Mouse (Mus musculus) liver, embryonic 14.5 days (tissue): ENCODE results near the gene Phf21b. TPM values are rescaled to one million over a fixed set of nuclear protein-coding genes. Genes with fewer than 3 reads are reported as not detected.

ENCODE experiments used
- ATAC-seq: fragments of 200-750 bp; cut with Nextera tagmentation; 2 replicates; pipeline ENCODE4 v1.8.0; 2017; ENCODE audit warnings: moderate number of reproducible peaks, mild to moderate bottlenecking, moderate library complexity; ENCODE audit not compliant: insufficient read depth
- DNase-seq, 3 experiments: peaks; one replicate each; pipeline ENCODE4 v3.0.0-alpha.2; 2012 to 2013; ENCODE audit warnings: low read depth in 3 of 3, low spot score in 3 of 3
- H3K27ac ChIP-seq: fragments of 300-500 bp; sonication (generic); 2 replicates; pipeline ENCODE4 v1.5.1; 2014; ENCODE audit warnings: moderate library complexity, mild to moderate bottlenecking, control low read depth, inconsistent platforms
- H3K27me3 ChIP-seq: fragments of 300-500 bp; sonication (generic); 2 replicates; pipeline ENCODE4 v1.6.1; 2014; ENCODE audit warnings: mild to moderate bottlenecking, low read length, moderate library complexity; ENCODE audit not compliant: control insufficient read depth, insufficient read depth
- H3K36me3 ChIP-seq: fragments of 300-500 bp; sonication (generic); replicated peaks from 2 replicates; pipeline ENCODE4 v1.6.1; 2014; ENCODE audit warnings: low read depth; ENCODE audit not compliant: control insufficient read depth, insufficient read depth
- H3K4me1 ChIP-seq, 2 experiments: fragments of 200-500 bp in 1 of 2; fragments of 300-500 bp in 1 of 2; sonication (generic) in 1 of 2; replicated peaks; 2 replicates each; pipeline ENCODE4 v1.6.1; 2012 to 2014; ENCODE audit warnings: antibody characterized with exemption in 1 of 2, inconsistent platforms in 1 of 2, low read length in 1 of 2; ENCODE audit not compliant: control insufficient read depth in 2 of 2, insufficient read depth in 2 of 2
- H3K4me2 ChIP-seq: fragments of 300-500 bp; sonication (generic); 2 replicates; pipeline ENCODE4 v1.6.1; 2014; ENCODE audit warnings: low read depth, mild to moderate bottlenecking, control low read depth, moderate library complexity
- H3K4me3 ChIP-seq, 2 experiments: fragments of 200-500 bp in 1 of 2; fragments of 300-500 bp in 1 of 2; sonication (generic) in 1 of 2; 2 replicates each; pipeline ENCODE4 v1.5.1; 2012 to 2014; ENCODE audit warnings: low read depth in 2 of 2, low read length in 2 of 2, mild to moderate bottlenecking in 2 of 2, control low read depth in 1 of 2, inconsistent platforms in 1 of 2, moderate library complexity in 1 of 2; ENCODE audit not compliant: insufficient read depth in 1 of 2
- H3K9ac ChIP-seq: fragments of 300-500 bp; sonication (generic); replicated peaks from 2 replicates; pipeline ENCODE4 v1.6.1; 2014; ENCODE audit warnings: mild to moderate bottlenecking, control low read depth, moderate library complexity
- H3K9me3 ChIP-seq: fragments of 300-500 bp; sonication (generic); 2 replicates; pipeline ENCODE4 v1.6.1; 2016; ENCODE audit warnings: low read length, mixed read lengths; ENCODE audit not compliant: control insufficient read depth
- CTCF ChIP-seq: IDR thresholded peaks from 2 replicates; pipeline ENCODE4 v1.5.1; 2016; ENCODE audit warnings: antibody characterized with exemption, low read depth, control low read depth
- EP300 ChIP-seq: IDR thresholded peaks from 2 replicates; pipeline ENCODE4 v1.6.1; 2016; ENCODE audit warnings: antibody characterized with exemption, low read depth
- WGBS: fragments of 180-500 bp; shearing (Covaris S2); extraction: QIAGEN DNeasy Blood & Tissue Kit; methylation state at CpG from one replicate; pipeline ENCODE4 v1.1.7; 2014; ENCODE audit not compliant: insufficient replicate concordance; 5-methylcytosine and 5-hydroxymethylcytosine counted together
- polyA plus RNA-seq, 2 experiments: library from polyadenylated mRNA; depleted of rRNA in 1 of 2; stranded (reverse) in 1 of 2; unstranded in 1 of 2; fragments of >200 nt; fragmentation: Nextera tagmentation in 1 of 2; extraction: Ambion mirVana in 1 of 2; gene quantifications; 2 replicates each; pipeline versions ENCODE4 v1.2.1 to v1.2.3; 2012 to 2014

The Phf21b gene
- polyA plus RNA-seq, 2 experiments: 0.69 TPM; not detected in 1

DNA sequence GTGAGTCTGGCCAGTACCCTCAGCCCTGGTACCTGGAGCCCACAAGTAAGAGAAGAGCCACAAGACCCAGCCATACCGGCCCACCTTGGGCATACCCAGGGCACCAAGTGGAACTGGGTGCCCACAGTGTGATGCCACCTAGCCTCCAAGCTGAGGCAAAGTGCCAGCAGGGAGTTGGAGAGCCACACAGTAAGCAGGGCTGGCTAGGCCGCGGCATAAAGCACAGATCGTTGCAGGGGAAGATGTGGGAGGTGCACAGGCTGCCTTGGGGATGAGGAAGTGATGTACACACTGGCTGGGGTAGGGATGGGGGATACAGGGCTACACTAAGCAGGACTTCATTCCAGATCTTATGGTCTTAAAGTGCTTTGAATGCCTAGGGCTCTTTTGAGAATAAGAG is 35.0 kb downstream of the Phf21b start:
- no peak overlapping the region for H3K27ac ChIP-seq

GRCm38 (mm10) chr15:84818284-84818683 is 37.6 kb downstream of the Phf21b start:
- no peak for TF ChIP-seq CTCF
- no peak for TF ChIP-seq EP300
- Histone ChIP-seq H3K4me2 (no peak overlapping the region), H3K9me3 (no peaks in the 10 kb centered on the region), H3K9ac (no peak overlapping the region), H3K27ac (no peak overlapping the region), H3K4me1 (no peaks in the 10 kb centered on the region), H3K36me3 (no peaks in the 10 kb centered on the region), H3K27me3 (no peaks in the 10 kb centered on the region), H3K4me3 (no peak overlapping the region)
- WGBS: 74% methylated on average over 11 of the region's 11 CpGs
- DNase-seq (no peak), ATAC-seq (no peak)

More for the DNA sequence above, 35.0 kb downstream of the Phf21b start:
- TF ChIP-seq EP300 (no peak), CTCF (no peak)
- 58% methylated on average over 4 of the region's 4 CpGs for WGBS
- no peak overlapping the region for H3K4me3 ChIP-seq
- no peaks in the 10 kb centered on the region for H3K27me3 ChIP-seq
- DNase-seq (no peak), ATAC-seq (no peak)
- H3K9me3 ChIP-seq: no peaks in the 10 kb centered on the region
- H3K9ac ChIP-seq: no peak overlapping the region
- no peaks in the 10 kb centered on the region for H3K36me3 ChIP-seq
- H3K4me2 ChIP-seq: no peak overlapping the region
- no peaks in the 10 kb centered on the region for H3K4me1 ChIP-seq

GRCm38 (mm10) chr15:84817589-84817988 is 38.3 kb downstream of the Phf21b start:
- H3K36me3 ChIP-seq: no peaks in the 10 kb centered on the region
- H3K4me2 ChIP-seq: no peak overlapping the region
- H3K4me1 ChIP-seq: no peaks in the 10 kb centered on the region
- DNase-seq (no peak), ATAC-seq (no peak)
- no peak overlapping the region for H3K27ac ChIP-seq
- no peaks in the 10 kb centered on the region for H3K9me3 ChIP-seq
- WGBS: 59% methylated on average over 3 of the region's 3 CpGs
- H3K9ac ChIP-seq: no peak overlapping the region
- H3K27me3 ChIP-seq: no peaks in the 10 kb centered on the region
- H3K4me3 ChIP-seq: no peak overlapping the region
- TF ChIP-seq EP300 (no peak), CTCF (no peak)

GRCm38 (mm10) chr15:84815171-84815570 is 40.7 kb downstream of the Phf21b start:
- TF ChIP-seq CTCF: no peak
- no peak for TF ChIP-seq EP300
- Histone ChIP-seq H3K4me2 (no peak overlapping the region), H3K36me3 (no peaks in the 10 kb centered on the region), H3K4me1 (no peaks in the 10 kb centered on the region), H3K9me3 (no peaks in the 10 kb centered on the region), H3K27me3 (no peaks in the 10 kb centered on the region), H3K4me3 (no peak overlapping the region), H3K27ac (no peak overlapping the region), H3K9ac (no peak overlapping the region)
- 27% methylated on average over 4 of the region's 4 CpGs for WGBS
- DNase-seq (no peak), ATAC-seq (no peak)

DNA sequence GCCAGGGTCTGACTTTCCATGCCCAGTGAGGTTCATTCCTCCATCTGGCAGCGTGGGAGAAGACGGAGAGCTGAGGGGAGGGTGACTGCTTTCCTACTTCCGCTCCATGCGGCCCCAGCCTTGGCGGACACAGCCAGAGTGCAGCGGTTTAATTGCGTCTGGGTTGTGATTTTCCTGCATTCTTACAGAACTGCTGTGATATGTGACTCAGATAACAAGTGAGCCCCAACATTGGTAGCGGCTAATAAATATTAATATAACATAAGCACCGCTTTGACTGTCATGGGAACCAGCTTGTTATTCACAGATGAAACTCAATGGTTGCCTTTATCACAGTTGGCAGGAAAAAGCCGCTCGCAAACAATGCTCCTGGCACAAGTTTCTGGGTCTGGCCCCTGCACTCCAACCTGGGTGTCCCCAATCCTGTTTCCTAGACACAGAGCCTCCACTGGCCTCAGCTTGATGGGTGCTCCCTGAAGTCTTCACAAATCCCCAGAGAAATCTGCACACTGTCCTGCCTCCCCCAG is 43.0 kb downstream of the Phf21b start:
- no peak for TF ChIP-seq EP300
- TF ChIP-seq CTCF: no peak
- H3K9ac ChIP-seq: no peak overlapping the region
- WGBS: 72% methylated on average over 11 of the region's 11 CpGs
- no peaks in the 10 kb centered on the region for H3K36me3 ChIP-seq
- ATAC-seq: no peak
- H3K27ac ChIP-seq: no peak overlapping the region
- H3K4me2 ChIP-seq: no peak overlapping the region
- H3K4me3 ChIP-seq: no peak overlapping the region
- DNase-seq: no peak
- no peaks in the 10 kb centered on the region for H3K27me3 ChIP-seq
- no peaks in the 10 kb centered on the region for H3K9me3 ChIP-seq
- no peaks in the 10 kb centered on the region for H3K4me1 ChIP-seq
